Mouse (Mus musculus): ENCODE measurements around the gene Tbc1d7.

DNA sequence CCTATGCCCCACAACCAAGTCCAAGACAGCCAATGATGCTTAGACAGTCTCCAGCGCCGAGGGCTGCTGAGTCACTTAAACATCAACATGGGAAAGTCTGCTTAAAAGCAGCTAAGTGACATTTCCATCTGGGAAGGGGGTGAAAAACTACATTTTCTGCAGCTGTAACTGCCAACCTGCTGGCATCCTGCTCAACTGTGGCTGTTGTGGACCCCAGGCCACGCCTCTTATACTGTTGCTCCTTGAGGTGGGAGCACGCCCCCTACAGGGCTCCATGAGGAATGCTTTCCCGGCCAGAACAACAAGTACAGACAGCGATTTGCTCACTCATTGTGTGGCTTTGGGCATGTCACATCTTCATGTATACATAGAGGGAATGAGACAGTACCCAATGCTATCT is 25.9 kb upstream of the Tbc1d7 start:
- TF ChIP-seq CTCF (IDR thresholded peaks at IDR 0.05; ENCODE audit: borderline replicate concordance, insufficient read depth, low read length), result 0 out of 2 replicates have a peak, but pooled peaks have one; percentile 5
- TF ChIP-seq POLR2A (IDR thresholded peaks at IDR 0.05; ENCODE audit: low read depth, low read length), result no peak

All from embryonic fibroblast, embryonic 13.5 days (primary cell).